Mouse (Mus musculus) kidney, postnatal 0 days (tissue): ENCODE data around the gene Aplnr. TPM values are rescaled to one million over a fixed set of nuclear protein-coding genes. Genes with fewer than 3 reads are reported as not detected.

ENCODE experiments used
- ATAC-seq: fragments of 200-750 bp; cut with Nextera tagmentation; replicated peaks from 2 replicates; pipeline ENCODE4 v1.8.0; 2017; ENCODE audit warnings: low read depth, moderate number of reproducible peaks, moderate TSS enrichment, moderate library complexity; ENCODE audit not compliant: low FRiP score
- DNase-seq: peaks from one replicate; pipeline ENCODE4 v3.0.0-alpha.2; 2016; ENCODE audit warnings: low spot score
- H3K27ac ChIP-seq: fragments of 300-500 bp; sonication (generic); 2 replicates; pipeline ENCODE4 v1.5.1; 2014; ENCODE audit warnings: mild to moderate bottlenecking
- H3K27me3 ChIP-seq: fragments of 300-500 bp; sonication (generic); 2 replicates; pipeline ENCODE4 v1.6.1; 2014; ENCODE audit warnings: low read length, mixed read lengths; ENCODE audit not compliant: insufficient read depth
- H3K36me3 ChIP-seq: fragments of 300-500 bp; sonication (generic); 2 replicates; pipeline ENCODE4 v1.6.1; 2014; ENCODE audit warnings: low read length, mixed read lengths; ENCODE audit not compliant: insufficient read depth
- H3K4me1 ChIP-seq: fragments of 300-500 bp; sonication (generic); replicated peaks from 2 replicates; pipeline ENCODE4 v1.6.1; 2014; ENCODE audit warnings: antibody characterized with exemption, low read length, mixed read lengths; ENCODE audit not compliant: insufficient read depth
- H3K4me2 ChIP-seq: fragments of 300-500 bp; sonication (generic); 2 replicates; pipeline ENCODE4 v1.6.1; 2014; ENCODE audit warnings: mild to moderate bottlenecking, low read length, moderate library complexity, mixed read lengths
- H3K4me3 ChIP-seq: fragments of 300-500 bp; sonication (generic); replicated peaks from 2 replicates; pipeline ENCODE4 v1.5.1; 2014; ENCODE audit warnings: low read depth, low read length
- H3K9ac ChIP-seq: fragments of 300-500 bp; sonication (generic); 2 replicates; pipeline ENCODE4 v1.6.1; 2014; ENCODE audit warnings: low read depth, low read length
- H3K9me3 ChIP-seq: fragments of 300-500 bp; sonication (generic); replicated peaks from 2 replicates; pipeline ENCODE4 v1.6.1; 2016; ENCODE audit warnings: low read length, inconsistent platforms, mixed read lengths
- CTCF ChIP-seq: IDR thresholded peaks from 2 replicates; pipeline ENCODE4 v1.5.1; 2016; ENCODE audit warnings: antibody characterized with exemption, low read depth, mild to moderate bottlenecking, moderate library complexity
- WGBS: fragments of 180-500 bp; shearing (Covaris S2); extraction: QIAGEN DNeasy Blood & Tissue Kit; methylation state at CpG from one replicate; pipeline ENCODE4 v1.1.7; 2014; 5-methylcytosine and 5-hydroxymethylcytosine counted together
- polyA plus RNA-seq: library from polyadenylated mRNA; unstranded; fragments of >200 nt; fragmentation: Nextera tagmentation; extraction: Ambion mirVana; gene quantifications from 2 replicates; pipeline ENCODE4 v1.2.1, GENCODE M21; 2015

The Aplnr gene
- polyA plus RNA-seq, 1 experiment from 2014 or later = 77.7 TPM

- Histone ChIP-seq H3K4me3 (no peak overlapping the region), H3K4me2 (no peak overlapping the region), H3K27me3 (no peaks in the 10 kb centered on the region), H3K9me3 (no peaks in the 10 kb centered on the region), H3K27ac (no peak overlapping the region), H3K4me1 (no peaks in the 10 kb centered on the region), H3K36me3 (no peaks in the 10 kb centered on the region), H3K9ac (no peak overlapping the region)
- no peak for TF ChIP-seq CTCF
- DNase-seq (no peak), ATAC-seq (no peak)
These were observed 4.8 kb downstream of the Aplnr start for GRCm38 (mm10) chr2:85140833-85141232.

- Histone ChIP-seq H3K9ac (no peak overlapping the region), H3K36me3 (no peaks in the 10 kb centered on the region), H3K4me3 (no peak overlapping the region), H3K27ac (no peak overlapping the region), H3K4me1 (no peaks in the 10 kb centered on the region), H3K4me2 (no peak overlapping the region), H3K27me3 (no peaks in the 10 kb centered on the region), H3K9me3 (no peaks in the 10 kb centered on the region)
- WGBS = 88% methylated on average over 2 of the region's 2 CpGs
- TF ChIP-seq CTCF = no peak
- DNase-seq = no peak
- ATAC-seq = no peak
These were observed 8.9 kb downstream of the Aplnr start for GRCm38 (mm10) chr2:85144908-85145307.

GRCm38 (mm10) chr2:85145346-85145745, 9.3 kb downstream of the Aplnr start:
- no peaks in the 10 kb centered on the region for H3K27me3 ChIP-seq
- no peak for ATAC-seq
- no peaks in the 10 kb centered on the region for H3K4me1 ChIP-seq
- H3K36me3 ChIP-seq = no peaks in the 10 kb centered on the region
- no peak for TF ChIP-seq CTCF
- H3K4me3 ChIP-seq = no peak overlapping the region
- no peak overlapping the region for H3K9ac ChIP-seq
- 66% methylated on average over 3 of the region's 3 CpGs for WGBS
- H3K27ac ChIP-seq = no peak overlapping the region
- no peaks in the 10 kb centered on the region for H3K9me3 ChIP-seq
- no peak for DNase-seq
- no peak overlapping the region for H3K4me2 ChIP-seq

- Histone ChIP-seq H3K9me3 (no peaks in the 10 kb centered on the region), H3K27me3 (no peaks in the 10 kb centered on the region), H3K4me3 (no peak overlapping the region), H3K9ac (no peak overlapping the region), H3K27ac (no peak overlapping the region), H3K4me2 (no peak overlapping the region), H3K4me1 (no peaks in the 10 kb centered on the region), H3K36me3 (no peaks in the 10 kb centered on the region)
- no peak for DNase-seq
- TF ChIP-seq CTCF = no peak
- WGBS = 71% methylated on average over 2 of the region's 2 CpGs
- ATAC-seq = no peak
These were observed 11.5 kb downstream of the Aplnr start for GRCm38 (mm10) chr2:85147481-85147880.

- 75% methylated on average over 1 of the region's 1 CpGs for WGBS
- H3K4me3 ChIP-seq = no peak overlapping the region
These were observed 14.3 kb downstream of the Aplnr start for GRCm38 (mm10) chr2:85150373-85150772.

GRCm38 (mm10) chr2:85151233-85151632, 15.2 kb downstream of the Aplnr start:
- no peak for ATAC-seq
- WGBS = 83% methylated on average over 2 of the region's 2 CpGs
- H3K4me2 ChIP-seq = no peak overlapping the region

More at GRCm38 (mm10) chr2:85150373-85150772, 14.3 kb downstream of the Aplnr start:
- DNase-seq = no peak
- H3K36me3 ChIP-seq = no peaks in the 10 kb centered on the region
- no peak overlapping the region for H3K4me2 ChIP-seq
- no peaks in the 10 kb centered on the region for H3K9me3 ChIP-seq
- H3K9ac ChIP-seq = no peak overlapping the region
- TF ChIP-seq CTCF = no peak
- H3K27me3 ChIP-seq = no peaks in the 10 kb centered on the region
- H3K27ac ChIP-seq = no peak overlapping the region
- ATAC-seq = no peak
- no peaks in the 10 kb centered on the region for H3K4me1 ChIP-seq

GRCm38 (mm10) chr2:85155334-85155733, 19.3 kb downstream of the Aplnr start:
- Histone ChIP-seq H3K9me3 (no peaks in the 10 kb centered on the region), H3K27ac (no peak overlapping the region), H3K4me2 (no peak overlapping the region), H3K4me1 (no peaks in the 10 kb centered on the region), H3K36me3 (no peaks in the 10 kb centered on the region), H3K9ac (no peak overlapping the region), H3K4me3 (no peak overlapping the region), H3K27me3 (no peaks in the 10 kb centered on the region)
- DNase-seq (no peak), ATAC-seq (no peak)
- WGBS = 64% methylated on average over 9 of the region's 9 CpGs
- TF ChIP-seq CTCF = no peak

More at GRCm38 (mm10) chr2:85151233-85151632, 15.2 kb downstream of the Aplnr start:
- Histone ChIP-seq H3K36me3 (no peaks in the 10 kb centered on the region), H3K9ac (no peak overlapping the region), H3K9me3 (no peaks in the 10 kb centered on the region), H3K27ac (no peak overlapping the region), H3K4me3 (no peak overlapping the region), H3K27me3 (no peaks in the 10 kb centered on the region), H3K4me1 (no peaks in the 10 kb centered on the region)
- TF ChIP-seq CTCF = no peak
- DNase-seq = no peak
